Mouse (Mus musculus): ENCODE results near the gene Agbl3.
A peak's percentile ranks its signal among the peaks of the same experiment; 100 is the strongest.

- TF ChIP-seq GATA1 (IDR thresholded peaks at IDR 0.05; ENCODE audit: low read length) (peak; percentile 52), TAL1 (IDR thresholded peaks at IDR 0.05; ENCODE audit: low read length) (peak; percentile 67)
Observed at GRCm38 (mm10) chr6:34907121-34907614, 126.9 kb downstream of the Agbl3 start.
